Mouse (Mus musculus) MEL (cell line): ENCODE measurements around the gene Scube3. TPM values are rescaled to one million over a fixed set of nuclear protein-coding genes. Genes with fewer than 3 reads are reported as not detected.

Experiments
- DNase-seq: peaks from one replicate; pipeline ENCODE4 v3.0.0; 2011; ENCODE audit warnings: low read depth, low spot score
- H3K27ac ChIP-seq: 2 replicates; pipeline ENCODE4 v1.5.1; 2012; ENCODE audit warnings: low read depth, mild to moderate bottlenecking, control low read depth, low read length, moderate library complexity; ENCODE audit not compliant: control insufficient read depth
- H3K27me3 ChIP-seq, 2 experiments: fragments of 150-350 bp in 1 of 2; sonication (generic) in 1 of 2; 2 replicates each; pipeline ENCODE4 v1.6.1; 2012; ENCODE audit warnings: low read length in 2 of 2, mild to moderate bottlenecking in 2 of 2, improper control_type of control experiment in 1 of 2, moderate library complexity in 1 of 2; ENCODE audit not compliant: insufficient read depth in 2 of 2, control insufficient read depth in 1 of 2
- H3K36me3 ChIP-seq, 2 experiments: 2 replicates each; pipeline ENCODE4 v1.6.1; 2012 to 2014; ENCODE audit warnings: low read length in 2 of 2, improper control_type of control experiment in 1 of 2, inconsistent platforms in 1 of 2, mild to moderate bottlenecking in 1 of 2; ENCODE audit not compliant: insufficient read depth in 2 of 2, control insufficient read depth in 1 of 2
- H3K4me1 ChIP-seq, 2 experiments: fragments of 150-350 bp in 1 of 2; sonication (generic) in 1 of 2; 2 replicates each; pipeline ENCODE4 v1.6.1; 2012; ENCODE audit warnings: low read length in 2 of 2, improper control_type of control experiment in 1 of 2, mild to moderate bottlenecking in 1 of 2; ENCODE audit not compliant: insufficient read depth in 2 of 2, control insufficient read depth in 1 of 2
- H3K4me3 ChIP-seq, 2 experiments: fragments of 150-350 bp in 1 of 2; sonication (generic) in 1 of 2; 2 replicates each; pipeline ENCODE4 v1.5.1; 2012; ENCODE audit warnings: low read depth in 2 of 2, low read length in 2 of 2, mild to moderate bottlenecking in 2 of 2, moderate library complexity in 2 of 2, control low read depth in 1 of 2, improper control_type of control experiment in 1 of 2; ENCODE audit not compliant: control insufficient read depth in 1 of 2, insufficient read depth in 1 of 2
- H3K79me2 ChIP-seq: 2 replicates; pipeline ENCODE4 v1.6.1; 2012; ENCODE audit warnings: mild to moderate bottlenecking, low read length, moderate library complexity; ENCODE audit not compliant: control insufficient read depth, poor library complexity, insufficient read depth
- H3K9ac ChIP-seq: 2 replicates; pipeline ENCODE4 v1.6.1; 2012; ENCODE audit warnings: low read depth, mild to moderate bottlenecking, control low read depth, low read length, moderate library complexity; ENCODE audit not compliant: control insufficient read depth, poor library complexity, severe bottlenecking
- H3K9me3 ChIP-seq: fragments of 150-350 bp; sonication (generic); replicated peaks from 2 replicates; pipeline ENCODE4 v1.6.1; 2012; ENCODE audit warnings: mild to moderate bottlenecking, low read length, improper control_type of control experiment, moderate library complexity; ENCODE audit not compliant: insufficient read depth
- BHLHE40 ChIP-seq: IDR thresholded peaks from 2 replicates; pipeline ENCODE4 v1.6.1; 2012; ENCODE audit warnings: low read depth, mild to moderate bottlenecking, inconsistent platforms, low read length, improper control_type of control experiment, borderline replicate concordance
- CHD1 ChIP-seq: IDR thresholded peaks from 2 replicates; pipeline ENCODE4 v1.6.1; 2012; ENCODE audit warnings: low read depth, mild to moderate bottlenecking, inconsistent platforms, low read length, improper control_type of control experiment
- CTCF ChIP-seq, 3 experiments: IDR thresholded peaks in 2 of 3; conservative IDR thresholded peaks in 1 of 3; 2 replicates each; pipeline ENCODE4 v1.5.1; 2011 to 2012; ENCODE audit warnings: low read length in 3 of 3, low read depth in 2 of 3, mild to moderate bottlenecking in 2 of 3, improper control_type of control experiment in 1 of 3, inconsistent platforms in 1 of 3, mixed read lengths in 1 of 3, moderate library complexity in 1 of 3; ENCODE audit not compliant: control insufficient read depth in 1 of 3, insufficient read depth in 1 of 3, poor library complexity in 1 of 3, severe bottlenecking in 1 of 3
- E2F4 ChIP-seq: IDR thresholded peaks from 2 replicates; pipeline ENCODE4 v1.6.1; 2011; ENCODE audit warnings: low read depth, low read length, improper control_type of control experiment, borderline replicate concordance
- ELF1 ChIP-seq: IDR thresholded peaks from 2 replicates; pipeline ENCODE4 v1.6.1; 2014; ENCODE audit warnings: low read depth, mild to moderate bottlenecking, inconsistent platforms, low read length, improper control_type of control experiment, moderate library complexity
- GABPA ChIP-seq: IDR thresholded peaks from 2 replicates; pipeline ENCODE4 v1.6.1; 2012; ENCODE audit warnings: low read depth, mild to moderate bottlenecking, inconsistent platforms, low read length, improper control_type of control experiment, moderate library complexity
- KAT2A ChIP-seq: conservative IDR thresholded peaks from 2 replicates; pipeline ENCODE4 v1.6.1; 2012; ENCODE audit warnings: low read depth, low read length, improper control_type of control experiment, inconsistent platforms
- MAX ChIP-seq: IDR thresholded peaks from 2 replicates; pipeline ENCODE4 v1.6.1; 2011; ENCODE audit warnings: low read length, improper control_type of control experiment
- MEF2A ChIP-seq: IDR thresholded peaks from 2 replicates; pipeline ENCODE4 v1.6.1; 2014; ENCODE audit warnings: low read depth, mild to moderate bottlenecking, inconsistent platforms, low read length, improper control_type of control experiment; ENCODE audit not compliant: poor library complexity, insufficient replicate concordance, severe bottlenecking; ENCODE audit errors: extremely low read depth
- MXI1 ChIP-seq: IDR thresholded peaks from 2 replicates; pipeline ENCODE4 v1.6.1; 2011; ENCODE audit warnings: mild to moderate bottlenecking, low read depth, low read length, improper control_type of control experiment
- MYB ChIP-seq: IDR thresholded peaks from 2 replicates; pipeline ENCODE4 v1.6.1; 2011; ENCODE audit warnings: mild to moderate bottlenecking, low read depth, low read length, improper control_type of control experiment
- NELFE ChIP-seq: IDR thresholded peaks from 2 replicates; pipeline ENCODE4 v1.6.1; 2011; ENCODE audit warnings: low read depth, low read length, improper control_type of control experiment
- POLR2A ChIP-seq, 2 experiments: IDR thresholded peaks; 2 replicates each; pipeline ENCODE4 v1.6.1; 2011 to 2012; ENCODE audit warnings: low read length in 2 of 2, mild to moderate bottlenecking in 2 of 2, control low read depth in 1 of 2, improper control_type of control experiment in 1 of 2, low read depth in 1 of 2, moderate library complexity in 1 of 2; ENCODE audit not compliant: control insufficient read depth in 1 of 2, insufficient read depth in 1 of 2, poor library complexity in 1 of 2
- POLR2AphosphoS5 ChIP-seq: IDR thresholded peaks from 2 replicates; pipeline ENCODE4 v1.6.1; 2012; ENCODE audit warnings: low read depth, borderline replicate concordance, mild to moderate bottlenecking, inconsistent platforms, low read length, moderate library complexity, mixed read lengths
- SIN3A ChIP-seq: IDR thresholded peaks from 2 replicates; pipeline ENCODE4 v1.6.1; 2012; ENCODE audit warnings: low read length, improper control_type of control experiment, inconsistent platforms
- SMC3 ChIP-seq: IDR thresholded peaks from 2 replicates; pipeline ENCODE4 v1.6.1; 2011; ENCODE audit warnings: low read depth, low read length, improper control_type of control experiment
- TAL1 ChIP-seq: IDR thresholded peaks from 2 replicates; pipeline ENCODE4 v1.6.1; 2012; ENCODE audit warnings: mild to moderate bottlenecking, inconsistent platforms, low read length, moderate library complexity, mixed read lengths
- TBP ChIP-seq: IDR thresholded peaks from 2 replicates; pipeline ENCODE4 v1.8.0; 2011; ENCODE audit warnings: low read depth, low read length, improper control_type of control experiment
- TCF12 ChIP-seq: IDR thresholded peaks from 2 replicates; pipeline ENCODE4 v1.6.1; 2014; ENCODE audit warnings: low read depth, mild to moderate bottlenecking, inconsistent platforms, low read length, improper control_type of control experiment, moderate library complexity
- USF1 ChIP-seq: IDR thresholded peaks from 2 replicates; pipeline ENCODE4 v1.6.1; 2014; ENCODE audit warnings: low read depth, mild to moderate bottlenecking, inconsistent platforms, low read length, improper control_type of control experiment, moderate library complexity
- USF2 ChIP-seq, 2 experiments: IDR thresholded peaks; 2 replicates each; pipeline ENCODE4 v1.6.1; 2011 to 2012; ENCODE audit warnings: improper control_type of control experiment in 2 of 2, low read length in 2 of 2, borderline replicate concordance in 1 of 2, inconsistent platforms in 1 of 2, low read depth in 1 of 2, mild to moderate bottlenecking in 1 of 2; ENCODE audit not compliant: insufficient read depth in 1 of 2
- ZKSCAN1 ChIP-seq: IDR thresholded peaks from 2 replicates; pipeline ENCODE4 v1.6.1; 2012; ENCODE audit warnings: low read depth, mild to moderate bottlenecking, inconsistent platforms, low read length, improper control_type of control experiment, moderate library complexity
- polyA plus RNA-seq, 2 experiments: library from polyadenylated mRNA; stranded (reverse) in 1 of 2; unstranded in 1 of 2; fragments of >175 nt in 1 of 2; fragments of >200 nt in 1 of 2; gene quantifications; 2 replicates each; pipeline versions ENCODE4 v1.2.1 to v1.2.4; 2012; ENCODE audit warnings: low replicate concordance in 2 of 2, low read depth in 1 of 2; ENCODE audit not compliant: insufficient read length in 2 of 2, insufficient read depth in 1 of 2, missing spikeins in 1 of 2
- total RNA-seq: library from RNA; depleted of rRNA; stranded (reverse); fragments of 300-350 nt; gene quantifications from 2 replicates; pipeline ENCODE4 v1.2.3, GENCODE M21; 2012

Scube3 gene
- total and polyA plus RNA-seq, 3 experiments = 0.03 to 0.04 TPM; not detected in 1

- no peak for TF ChIP-seq ELF1
- no peak for TF ChIP-seq MEF2A
- no peak for TF ChIP-seq POLR2A (IDR thresholded peaks at IDR 0.05; ENCODE audit: control insufficient read depth in 1 of 2, insufficient read depth in 1 of 2, low read depth in 1 of 2, low read length in 2 of 2, poor library complexity in 1 of 2)
- TF ChIP-seq KAT2A = no peak
- TF ChIP-seq TBP = no peak
- no peak for TF ChIP-seq TCF12
- TF ChIP-seq SIN3A = no peak
- no peak for TF ChIP-seq USF2 (IDR thresholded peaks at IDR 0.05; ENCODE audit: borderline replicate concordance in 1 of 2, insufficient read depth in 1 of 2, low read depth in 1 of 2, low read length in 2 of 2)
- no peak for TF ChIP-seq CTCF (IDR thresholded peaks at IDR 0.05 in 2 of 3, conservative IDR thresholded peaks at IDR 0.05 in 1 of 3; ENCODE audit: control insufficient read depth in 1 of 3, insufficient read depth in 1 of 3, low read depth in 2 of 3, low read length in 3 of 3, poor library complexity in 1 of 3, severe bottlenecking in 1 of 3)
- no peak for TF ChIP-seq BHLHE40
- no peak for DNase-seq
- Histone ChIP-seq H3K27me3 (peaks cover 2 to 3% of the 10 kb centered on the region in 2 experiments; a peak in 3 of 4 replicates), H3K4me3 (no peak overlapping the region), H3K9ac (no peak overlapping the region), H3K9me3 (no peaks in the 10 kb centered on the region), H3K36me3 (no peaks in the 10 kb centered on the region), H3K27ac (no peak overlapping the region), H3K79me2 (no peaks in the 10 kb centered on the region), H3K4me1 (no peaks in the 10 kb centered on the region)
Observed at GRCm38 (mm10) chr17:28138685-28139084, 3.3 kb upstream of the Scube3 start.

GRCm38 (mm10) chr17:28140431-28141204 lies 1.3 kb upstream of the Scube3 start:
- H3K36me3 ChIP-seq = no peaks in the 10 kb centered on the region
- H3K9me3 ChIP-seq = no peaks in the 10 kb centered on the region
- H3K4me3 ChIP-seq = no peak overlapping the region
- no peaks in the 10 kb centered on the region for H3K4me1 ChIP-seq
- no peak for DNase-seq
- no peaks in the 10 kb centered on the region for H3K79me2 ChIP-seq
- peaks cover 0 to under 1% of the 10 kb centered on the region in 2 experiments; a peak in 2 of 4 replicates for H3K27me3 ChIP-seq
- H3K9ac ChIP-seq = no peak overlapping the region
- no peak overlapping the region for H3K27ac ChIP-seq
- TF ChIP-seq NELFE (no peak), ZKSCAN1 (no peak), MYB (no peak), CHD1 (no peak), USF2 (IDR thresholded peaks at IDR 0.05; ENCODE audit: borderline replicate concordance in 1 of 2, insufficient read depth in 1 of 2, low read depth in 1 of 2, low read length in 2 of 2) (no peak), E2F4 (no peak), MAX (no peak), MXI1 (no peak), POLR2AphosphoS5 (no peak), TAL1 (no peak), GABPA (no peak), SMC3 (no peak), KAT2A (no peak), USF1 (no peak), TCF12 (no peak)
